ENCODE assay signal across 29 mouse cellular contexts in the genomic region with DNA sequence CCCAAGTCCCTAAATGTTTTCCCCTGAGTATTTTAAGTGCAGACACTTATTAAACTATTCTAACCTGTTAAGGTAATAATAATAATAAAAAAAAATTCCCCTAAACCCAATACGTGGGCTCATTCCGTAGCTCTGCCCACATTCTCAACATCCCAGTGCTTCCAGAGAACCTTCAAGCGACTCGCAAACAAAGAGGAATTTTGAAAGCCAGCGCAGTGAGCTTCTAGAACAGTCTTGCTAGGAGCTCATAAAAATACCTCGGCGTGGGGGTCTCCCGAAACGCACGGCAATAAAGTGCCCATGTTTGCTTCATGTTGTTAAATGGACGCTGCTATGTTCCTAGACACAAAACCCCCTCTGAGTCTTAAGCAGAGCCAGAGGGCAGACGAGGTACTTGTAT. TPM values are rescaled to one million over a fixed set of nuclear protein-coding genes. Genes with fewer than 3 reads are reported as not detected.
"Had no signal": no experiment of that assay in that cellular context is flagged by ENCODE, and none has a peak within 500 bp of the region (broad histone marks: within the 10 kb centered on the region; RNA-seq: fewer than 3 reads in every experiment).

No protein-coding gene starts in this region.

- H3K9ac ChIP-seq: limb, embryonic 15.5 days; liver, embryonic 12.5 days; liver, embryonic 13.5 days; liver, embryonic 14.5 days; liver, embryonic 15.5 days; liver, postnatal 0 days; lung, embryonic 14.5 days; lung, embryonic 15.5 days; midbrain, embryonic 12.5 days; midbrain, embryonic 13.5 days; midbrain, embryonic 15.5 days had no signal

- H3K4me2 ChIP-seq: limb, embryonic 15.5 days; liver, embryonic 11.5 days; liver, embryonic 12.5 days; liver, embryonic 13.5 days; liver, embryonic 15.5 days; lung, embryonic 14.5 days; lung, embryonic 15.5 days; midbrain, embryonic 11.5 days; midbrain, embryonic 12.5 days; midbrain, embryonic 13.5 days; midbrain, embryonic 15.5 days had no signal

- H3K36me3 ChIP-seq: limb, embryonic 15.5 days; liver, embryonic 12.5 days; liver, embryonic 13.5 days; liver, embryonic 15.5 days; lung, embryonic 15.5 days; midbrain, embryonic 10.5 days; midbrain, embryonic 12.5 days; midbrain, embryonic 13.5 days; midbrain, embryonic 15.5 days had no signal

- H3K4me1 ChIP-seq: liver, embryonic 12.5 days; liver, embryonic 13.5 days; liver, embryonic 15.5 days; megakaryocyte, embryonic 14.5 days; midbrain, embryonic 13.5 days; midbrain, embryonic 15.5 days had no signal

- ATAC-seq: liver, embryonic 12.5 days; liver, postnatal 0 days; lung, postnatal 0 days; midbrain, embryonic 13.5 days; midbrain, embryonic 15.5 days; midbrain, embryonic 16.5 days had no signal

- H3K9me3 ChIP-seq: limb, embryonic 15.5 days; liver, embryonic 12.5 days; liver, embryonic 13.5 days; liver, embryonic 15.5 days; lung, embryonic 15.5 days; megakaryocyte, embryonic 14.5 days; midbrain, embryonic 10.5 days; midbrain, embryonic 12.5 days; midbrain, embryonic 13.5 days; midbrain, embryonic 15.5 days had no signal

- H3K27me3 ChIP-seq: limb, embryonic 15.5 days; liver, embryonic 12.5 days; liver, embryonic 13.5 days; liver, embryonic 15.5 days; lung, embryonic 15.5 days; midbrain, embryonic 12.5 days; midbrain, embryonic 13.5 days; midbrain, embryonic 15.5 days had no signal

- H3K27ac ChIP-seq: left cerebral cortex, adult 2 months; limb, embryonic 15.5 days; liver, embryonic 12.5 days; liver, embryonic 13.5 days; liver, embryonic 14.5 days; liver, embryonic 15.5 days; lung, embryonic 15.5 days; macrophage; midbrain, embryonic 10.5 days; midbrain, embryonic 12.5 days; midbrain, embryonic 13.5 days; midbrain, embryonic 15.5 days had no signal

- DNase-seq: left cerebral cortex, postnatal 4 days; liver; liver, embryonic 13.5 days; liver, postnatal 0 days; lung, adult 18-20 months; lung, adult 2 months; lung, embryonic 14.5 days; lung, postnatal 10 days; lung, postnatal 14 days; lung, postnatal 36 days; lung, postnatal 4 days; midbrain, embryonic 14.5 days had no signal

- H3K4me3 ChIP-seq: left cerebral cortex, adult 2 months; limb, embryonic 15.5 days; liver, embryonic 12.5 days; liver, embryonic 13.5 days; liver, embryonic 15.5 days; lung, embryonic 15.5 days; megakaryocyte, embryonic 14.5 days; midbrain, embryonic 10.5 days; midbrain, embryonic 12.5 days; midbrain, embryonic 13.5 days; midbrain, embryonic 15.5 days; myocyte had no signal

RNA-seq across cellular contexts. Expression of gene Ror2, which starts 32.7 kb away (rescaled TPM):
- polyA plus RNA-seq: macrophage had no signal
